Mouse (Mus musculus) gastrocnemius, postnatal 10 days (tissue): ENCODE data around the gene Fli1. TPM values are rescaled to one million over a fixed set of nuclear protein-coding genes. Genes with fewer than 3 reads are reported as not detected.
A peak's percentile ranks its signal among the peaks of the same experiment; 100 is the strongest.

Source experiments
- DNase-seq: peaks from one replicate; pipeline ENCODE4 v3.0.0; 2021; ENCODE audit warnings: mixed read lengths
- total RNA-seq, 2 experiments: library from RNA; stranded (reverse); gene quantifications; 2 replicates each; pipeline ENCODE4 v1.2.3; 2021

Fli1 gene
- total RNA-seq, 2 experiments from 2014 or later, result 17.2 to 19.9 TPM

DNA sequence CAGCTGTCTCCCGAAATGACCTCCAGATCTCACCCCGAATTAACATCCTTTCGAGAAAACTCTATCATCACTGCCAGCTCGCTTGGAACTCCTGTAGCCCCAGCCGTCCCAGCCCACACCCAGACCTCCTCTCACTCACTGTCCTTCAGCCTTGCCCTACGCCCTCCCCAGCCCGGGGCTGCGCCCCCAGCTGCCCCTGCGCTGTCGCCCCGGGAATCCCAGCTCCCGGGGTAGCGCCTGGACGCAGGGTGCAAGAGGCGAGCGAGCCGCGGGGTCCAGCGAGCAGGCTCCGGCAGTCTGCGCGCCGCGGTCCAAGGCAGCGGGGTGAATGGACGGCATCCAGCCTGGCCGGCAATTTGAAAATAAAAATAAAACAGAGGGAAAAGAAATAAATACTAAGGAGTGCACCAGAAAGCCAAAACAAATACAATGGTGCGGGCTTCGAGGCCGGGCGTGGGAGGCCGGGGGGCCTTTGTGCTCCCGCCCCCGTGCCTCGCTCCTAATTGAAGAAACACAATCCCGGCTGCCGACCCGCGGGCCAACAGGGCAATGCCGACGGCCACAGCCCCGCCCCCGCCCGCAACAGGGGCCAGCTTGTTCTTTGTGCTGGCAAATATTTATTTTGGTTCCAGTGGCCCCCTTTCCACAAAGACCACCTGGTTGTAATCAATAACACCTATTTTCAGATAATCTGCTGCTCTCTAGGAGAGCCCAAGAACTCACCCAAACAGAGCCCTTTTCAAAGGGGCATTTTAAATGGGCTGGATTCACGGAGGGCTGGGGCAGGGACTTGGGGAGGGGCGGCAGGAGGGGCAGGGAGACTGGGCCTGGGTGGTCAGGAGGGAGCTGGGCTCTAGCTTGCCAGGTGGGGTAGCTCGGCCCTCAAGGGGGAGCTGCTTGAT is 133.3 kb downstream of the Fli1 start:
- peak; percentile 47 for DNase-seq

DNA sequence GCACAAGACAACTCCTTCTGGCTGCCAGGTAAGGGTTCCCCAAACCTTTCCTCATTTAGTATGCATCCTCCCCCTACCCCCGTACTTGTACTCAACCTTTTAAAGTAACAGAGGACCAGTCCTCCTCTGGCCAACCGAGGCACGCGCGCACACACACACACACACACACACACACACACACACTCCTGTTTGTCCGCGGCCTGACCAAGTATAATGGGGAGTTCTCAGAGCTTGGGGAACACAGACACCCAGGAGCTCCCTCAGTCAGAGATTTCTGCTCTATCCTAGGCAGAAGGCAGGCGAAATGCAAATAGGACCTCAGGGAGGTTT is 134.0 kb downstream of the Fli1 start:
- no peak for DNase-seq

DNA sequence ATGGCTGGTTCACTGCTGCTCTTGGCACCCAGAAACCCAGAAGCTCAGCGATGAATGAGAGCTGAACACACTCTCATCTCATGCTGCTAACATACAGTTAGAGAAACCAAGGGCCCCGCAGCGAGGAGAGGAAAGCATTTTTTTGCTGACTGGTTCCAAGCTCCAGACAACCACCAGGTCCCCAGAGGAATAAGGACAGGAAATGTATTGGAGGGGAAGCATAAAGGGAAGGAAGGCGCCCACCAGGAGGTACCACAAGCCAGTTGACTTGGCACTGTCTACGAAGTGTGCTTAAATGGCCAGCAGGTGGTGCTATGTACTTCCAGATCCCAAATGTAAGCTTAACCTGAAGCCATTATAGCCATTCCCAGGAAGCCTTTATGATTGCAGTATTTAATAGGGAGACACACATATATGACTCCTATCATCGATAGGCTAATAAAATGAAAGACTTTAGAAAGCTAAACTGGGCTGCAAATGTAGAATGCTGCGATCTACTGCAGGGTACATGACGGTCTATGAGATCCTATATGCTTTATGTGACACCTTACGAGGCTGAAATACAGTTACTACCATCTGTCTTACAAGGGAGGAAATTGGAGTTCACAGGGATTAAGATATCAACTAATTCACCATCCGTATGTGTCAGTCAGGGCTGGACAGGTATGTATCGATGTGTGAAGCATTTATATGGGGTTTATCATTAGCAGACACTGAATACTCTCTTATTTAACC is 137.3 kb downstream of the Fli1 start:
- DNase-seq, result peak; percentile 38

DNA sequence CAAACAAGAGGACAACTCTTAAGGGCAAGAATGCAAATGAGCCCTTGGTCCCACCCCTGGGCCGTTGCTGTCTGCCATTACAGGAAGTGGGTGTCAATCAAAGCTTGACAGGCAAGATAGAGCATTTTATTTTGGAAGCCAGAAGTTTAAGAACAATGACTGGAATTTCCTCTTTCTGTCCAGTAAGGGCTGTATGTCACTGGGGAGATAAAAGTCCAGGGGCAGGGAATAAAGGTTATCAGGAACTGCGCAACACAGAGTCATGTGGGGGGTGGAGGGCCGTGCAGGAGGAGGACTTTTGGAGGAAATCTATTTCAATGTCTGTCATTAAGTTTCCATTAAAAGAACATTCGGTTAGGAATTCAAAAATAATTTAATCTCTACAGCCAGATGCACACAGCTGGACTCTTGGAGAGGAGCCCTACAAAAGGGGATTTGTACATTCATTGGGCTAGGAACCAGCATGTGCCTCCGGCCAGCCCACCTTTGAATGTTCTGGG is 141.9 kb downstream of the Fli1 start:
- no peak for DNase-seq

DNA sequence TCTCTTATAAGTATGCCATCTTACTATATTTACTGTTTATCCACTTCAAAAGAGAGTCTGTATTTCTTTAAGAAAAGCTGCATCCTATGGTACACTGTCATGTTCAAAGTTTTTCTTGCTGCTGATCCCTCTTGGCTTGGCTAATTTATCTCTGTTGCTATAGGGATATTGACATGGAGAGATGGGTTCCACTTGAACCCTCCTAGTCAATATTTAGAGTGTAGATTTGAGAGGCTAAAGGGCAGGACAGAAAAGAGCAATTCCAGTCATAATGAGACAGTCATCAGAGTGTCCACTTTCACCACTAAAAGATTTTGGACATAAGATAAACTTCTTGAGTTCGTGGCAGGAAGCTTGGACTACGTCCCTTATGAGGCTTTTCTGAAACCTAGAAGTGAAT is 142.4 kb downstream of the Fli1 start:
- no peak for DNase-seq

DNA sequence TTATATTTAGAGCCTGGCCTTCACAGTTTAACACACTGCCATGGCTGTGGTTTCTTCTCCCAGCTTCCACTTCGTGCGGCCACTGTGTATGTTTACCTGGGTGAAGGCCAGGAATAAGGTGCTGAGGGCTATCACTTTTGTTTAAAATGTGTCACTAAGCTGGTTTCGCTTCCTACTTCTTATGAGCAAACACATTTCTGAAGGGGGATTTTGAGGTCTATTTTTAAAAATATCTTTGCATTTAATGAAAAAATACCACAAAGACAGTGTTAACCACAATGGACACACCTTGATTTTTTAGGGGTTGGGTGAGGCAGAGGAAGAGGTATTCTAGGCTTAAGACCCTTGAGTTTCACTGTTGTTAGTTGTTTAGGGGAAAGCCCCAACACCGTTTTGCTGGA is 147.9 kb downstream of the Fli1 start:
- no peak for DNase-seq

DNA sequence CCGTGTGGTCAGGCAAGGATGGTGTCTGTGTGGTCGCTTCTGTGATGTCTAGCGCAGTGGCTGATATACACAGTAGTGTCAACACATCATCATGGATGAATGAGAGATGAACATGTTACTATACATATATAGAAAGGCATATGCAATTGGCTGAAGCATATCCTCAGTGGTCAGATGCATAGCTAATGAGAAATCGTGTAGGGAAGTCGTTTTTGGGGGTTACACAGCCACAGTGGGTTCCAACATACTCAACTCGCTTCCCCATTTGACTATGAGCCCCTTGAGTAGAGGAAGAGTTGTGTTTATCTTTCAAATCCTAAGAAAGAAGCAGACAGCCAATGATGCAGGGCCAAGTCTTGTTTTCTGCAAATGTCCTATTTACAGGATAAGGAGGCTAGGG is 149.9 kb downstream of the Fli1 start:
- DNase-seq, result no peak

DNA sequence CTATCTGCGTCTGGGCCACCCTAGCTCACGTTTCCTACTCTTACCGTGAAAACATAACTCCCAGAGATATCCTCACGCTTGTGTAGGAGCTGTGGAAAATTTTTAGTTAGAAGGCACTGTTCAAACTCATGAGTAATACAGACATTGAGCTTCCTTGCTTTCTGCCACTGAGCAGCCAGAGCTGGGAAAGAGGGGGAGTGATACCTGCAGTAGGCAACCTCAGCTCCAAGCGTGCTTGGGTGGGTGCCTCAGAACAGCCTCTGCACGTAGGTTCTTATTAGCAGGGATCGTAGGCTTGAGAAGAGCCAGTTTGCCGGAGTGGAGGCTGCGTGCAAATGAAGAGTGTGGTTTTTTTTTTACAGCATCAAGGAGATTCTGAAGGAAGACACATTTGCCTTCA is 151.0 kb downstream of the Fli1 start:
- no peak for DNase-seq

DNA sequence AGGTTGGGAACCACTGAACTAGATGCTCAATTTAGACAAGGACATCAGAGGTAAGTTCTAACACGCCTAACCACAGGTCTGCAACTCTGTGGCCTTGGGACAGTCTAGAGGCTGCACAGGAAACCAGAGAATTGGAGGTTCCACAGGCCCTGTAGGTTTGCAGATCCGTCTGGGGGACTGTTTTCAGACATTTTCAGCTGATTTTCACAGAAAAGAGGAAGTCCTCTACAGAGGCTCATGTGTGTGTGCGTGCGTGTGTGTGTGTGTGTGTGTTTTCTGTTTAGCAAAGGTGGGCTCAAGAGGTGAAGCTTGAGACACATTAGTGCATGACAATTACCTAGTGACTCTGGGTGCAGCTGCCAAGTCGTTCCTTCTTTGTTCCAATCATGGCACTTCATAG is 151.6 kb downstream of the Fli1 start:
- no peak for DNase-seq

DNA sequence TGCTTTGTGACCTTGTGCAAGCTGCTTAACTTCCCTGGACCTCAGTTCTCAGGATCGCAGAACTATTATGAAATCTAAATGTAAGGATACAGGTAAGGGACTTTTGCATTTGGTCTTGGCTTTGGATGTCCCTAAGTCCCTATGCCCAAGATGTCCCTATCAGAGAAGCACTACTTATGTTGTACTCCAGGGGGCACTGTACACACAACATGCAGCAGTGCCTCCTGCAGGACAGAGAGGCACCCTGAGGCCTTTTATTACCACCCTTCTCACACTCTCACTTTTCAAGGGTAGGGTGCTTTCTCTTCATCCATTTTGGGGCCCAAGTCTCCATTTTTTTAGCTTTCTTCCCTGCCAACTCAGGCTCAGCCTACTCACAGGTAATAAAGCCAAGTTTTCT is 154.5 kb downstream of the Fli1 start:
- no peak for DNase-seq

DNA sequence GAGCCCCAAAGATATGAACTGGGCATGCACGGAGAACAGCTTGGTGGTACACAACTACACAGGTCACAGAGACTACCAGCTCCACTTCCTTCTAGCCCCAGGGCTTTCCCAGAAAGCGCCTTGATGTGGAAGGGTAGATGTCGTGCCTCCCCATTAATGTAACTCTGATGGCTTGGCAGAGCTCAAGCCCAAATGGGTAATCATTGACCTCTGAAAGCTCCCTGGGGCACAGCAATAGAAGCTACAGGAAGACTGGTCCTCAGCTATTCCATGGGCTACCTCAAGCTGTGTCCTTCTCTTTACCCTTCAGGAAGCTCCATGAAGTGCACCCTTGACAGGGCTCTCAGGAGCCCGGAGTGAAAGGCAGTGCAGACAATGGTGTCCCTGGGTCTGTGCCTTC is 157.8 kb downstream of the Fli1 start:
- no peak for DNase-seq

DNA sequence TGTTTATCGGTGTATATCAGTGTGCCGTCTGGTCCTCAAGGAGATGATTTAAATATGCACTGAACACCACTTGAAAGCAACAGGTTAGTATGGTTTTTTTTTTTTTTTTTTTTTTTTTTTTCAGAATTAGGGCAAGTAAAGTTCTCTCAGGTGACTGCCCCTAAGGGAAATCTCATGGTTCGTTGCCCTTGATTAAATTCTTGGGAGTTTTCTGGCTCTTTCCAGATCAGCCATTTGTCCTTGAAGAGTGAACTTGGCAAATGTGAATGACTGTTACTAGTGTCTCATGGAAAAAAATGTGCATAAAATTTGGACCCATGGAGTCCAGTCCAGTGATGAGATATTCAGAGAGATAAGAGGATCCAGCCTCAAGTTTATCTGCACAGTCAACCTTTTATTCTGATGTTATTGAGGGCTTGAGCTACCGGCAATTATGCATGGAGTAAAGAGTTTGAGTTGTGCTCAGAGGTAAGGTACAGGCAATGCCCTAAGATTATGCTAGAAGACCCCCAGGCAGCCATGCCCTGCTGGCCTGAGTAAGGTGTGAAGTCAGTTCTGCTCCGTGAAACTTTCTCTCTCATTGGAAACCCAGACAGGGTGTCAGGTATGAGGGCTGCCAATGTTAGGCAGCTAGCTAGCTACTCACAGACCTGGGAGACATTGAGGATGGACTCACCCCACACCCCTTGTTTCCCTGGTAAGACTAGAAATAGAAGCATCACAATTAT is 165.6 kb downstream of the Fli1 start:
- no peak for DNase-seq

DNA sequence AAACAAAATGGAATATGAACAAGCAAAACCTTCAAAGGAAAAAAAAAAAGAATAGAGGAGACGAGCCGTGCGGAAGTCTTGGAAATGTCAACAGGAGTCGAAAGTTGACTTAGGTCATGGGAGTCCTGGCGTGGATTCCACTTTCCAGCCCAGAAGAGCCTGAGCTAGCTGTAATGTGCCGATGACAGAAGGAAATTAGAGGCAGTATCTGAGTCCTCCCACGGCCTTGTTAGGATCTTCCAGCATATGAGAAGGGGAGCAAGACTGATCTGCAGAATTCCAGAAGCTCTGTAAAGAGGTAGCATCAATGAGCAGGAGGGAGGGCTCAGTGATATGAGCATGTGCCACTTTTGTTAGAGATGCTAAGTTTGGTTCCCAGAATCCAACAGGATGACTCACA is 166.6 kb downstream of the Fli1 start:
- DNase-seq, result no peak

DNA sequence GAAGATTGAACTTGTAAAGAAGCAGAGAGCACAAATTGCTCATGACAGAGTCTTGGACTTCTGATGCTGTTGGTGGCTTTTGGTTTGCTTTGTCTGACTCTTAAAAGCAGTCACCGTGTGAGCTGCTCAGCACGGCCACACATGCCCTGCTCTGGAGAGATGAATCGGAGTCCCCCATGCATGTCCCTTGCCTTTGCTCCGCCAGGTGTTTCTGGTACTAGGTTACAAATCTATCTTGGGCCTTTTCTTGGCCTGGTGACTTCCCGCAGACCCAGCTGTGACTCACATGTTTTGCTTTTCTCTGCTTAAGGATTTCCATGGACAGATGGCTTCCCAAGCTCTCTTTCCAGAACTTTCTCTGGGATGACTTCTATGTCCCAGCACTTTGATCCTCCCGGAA is 169.0 kb downstream of the Fli1 start:
- no peak for DNase-seq

Other genes with a start within 250 kb of the Fli1 start
- gene Kcnj5, start 198.5 kb downstream of the Fli1 start, total RNA-seq, result under 1 TPM in 1 of 2 experiments, not detected in 1; 0.09 TPM
- gene Kcnj1, start 170.4 kb downstream of the Fli1 start, total RNA-seq, result not detected
- 10 to 100 TPM; 36.6 to 47.7 TPM for gene Ets1, start 93.4 kb upstream of the Fli1 start, total RNA-seq